Mouse (Mus musculus) heart, postnatal 0 days (tissue): ENCODE results near the gene Arid1a. TPM values are rescaled to one million over a fixed set of nuclear protein-coding genes. Genes with fewer than 3 reads are reported as not detected.

Experiments used
- ATAC-seq: fragments of 200-750 bp; cut with Nextera tagmentation; 2 replicates; pipeline ENCODE4 v1.8.0; 2017; ENCODE audit warnings: low read depth, moderate number of reproducible peaks, moderate library complexity; ENCODE audit not compliant: insufficient read depth
- DNase-seq: peaks from one replicate; pipeline ENCODE4 v3.0.0-alpha.2; 2016; ENCODE audit warnings: low spot score
- H3K27ac ChIP-seq: fragments of 300-500 bp; sonication (generic); 2 replicates; pipeline ENCODE4 v1.5.1; 2014; ENCODE audit warnings: low read depth, mild to moderate bottlenecking
- H3K27me3 ChIP-seq: fragments of 300-500 bp; sonication (generic); 2 replicates; pipeline ENCODE4 v1.6.1; 2014; ENCODE audit warnings: low read length, mixed read lengths; ENCODE audit not compliant: control insufficient read depth, insufficient read depth
- H3K36me3 ChIP-seq: fragments of 300-500 bp; sonication (generic); replicated peaks from 2 replicates; pipeline ENCODE4 v1.6.1; 2014; ENCODE audit warnings: low read length, mixed read lengths; ENCODE audit not compliant: control insufficient read depth, insufficient read depth
- H3K4me1 ChIP-seq: fragments of 300-500 bp; sonication (generic); 2 replicates; pipeline ENCODE4 v1.6.1; 2014; ENCODE audit warnings: antibody characterized with exemption; ENCODE audit not compliant: control insufficient read depth, insufficient read depth
- H3K4me2 ChIP-seq: fragments of 300-500 bp; sonication (generic); 2 replicates; pipeline ENCODE4 v1.6.1; 2014; ENCODE audit warnings: low read depth, mild to moderate bottlenecking, low read length, moderate library complexity
- H3K4me3 ChIP-seq: fragments of 300-500 bp; sonication (generic); 2 replicates; pipeline ENCODE4 v1.5.1; 2014; ENCODE audit warnings: low read depth, low read length
- H3K9ac ChIP-seq: fragments of 300-500 bp; sonication (generic); replicated peaks from 2 replicates; pipeline ENCODE4 v1.6.1; 2014; ENCODE audit warnings: low read depth, low read length, mixed read lengths
- H3K9me3 ChIP-seq: fragments of 300-500 bp; sonication (generic); replicated peaks from 2 replicates; pipeline ENCODE4 v1.6.1; 2016; ENCODE audit warnings: low read length; ENCODE audit not compliant: control insufficient read depth
- CTCF ChIP-seq: IDR thresholded peaks from 2 replicates; pipeline ENCODE4 v1.5.1; 2016; ENCODE audit warnings: antibody characterized with exemption, control low read depth, low read depth
- EP300 ChIP-seq: IDR thresholded peaks from 2 replicates; pipeline ENCODE4 v1.6.1; 2016; ENCODE audit warnings: antibody characterized with exemption, low read depth
- WGBS: fragments of 180-500 bp; shearing (Covaris S2); extraction: QIAGEN DNeasy Blood & Tissue Kit; methylation state at CpG from one replicate; pipeline ENCODE4 v1.1.7; 2014; 5-methylcytosine and 5-hydroxymethylcytosine counted together
- polyA plus RNA-seq: library from polyadenylated mRNA; unstranded; fragments of >200 nt; fragmentation: Nextera tagmentation; extraction: Ambion mirVana; gene quantifications from 2 replicates; pipeline ENCODE4 v1.2.1, GENCODE M21; 2015
- total RNA-seq: library from RNA; depleted of rRNA; stranded (reverse); fragments of >200 nt; gene quantifications from 2 replicates; pipeline ENCODE4 v1.2.3, GENCODE M21; 2014; ENCODE audit warnings: low replicate concordance

The Arid1a gene
- total and polyA plus RNA-seq, 2 experiments from 2014 or later = 9.7 to 27.9 TPM

- peak; percentile 86 for ATAC-seq
- peaks cover 22% of the 10 kb centered on the region for H3K4me1 ChIP-seq
These were observed 96.1 kb downstream of the Arid1a start for GRCm38 (mm10) chr4:133660193-133661155.

GRCm38 (mm10) chr4:133659497-133660192, 96.9 kb downstream of the Arid1a start:
- H3K4me2 ChIP-seq = peak overlapping the region; percentile 58
- H3K4me3 ChIP-seq = peak overlapping the region; percentile 34
- no peaks in the 10 kb centered on the region for H3K9me3 ChIP-seq
- ATAC-seq = peak; percentile 37; the same call in 1 of the 2 replicates
- peak overlapping the region; percentile 24 for H3K9ac ChIP-seq
- H3K4me1 ChIP-seq = peaks cover 22% of the 10 kb centered on the region
- DNase-seq = peak; percentile 43
- 16% methylated on average over 15 of the region's 15 CpGs for WGBS
- H3K36me3 ChIP-seq = peaks cover 8% of the 10 kb centered on the region
- H3K27ac ChIP-seq = peak overlapping the region; percentile 96
- H3K27me3 ChIP-seq = no peaks in the 10 kb centered on the region
- no peak for TF ChIP-seq CTCF
- 0 out of 2 replicates have a peak, but pooled peaks have one; percentile 13 for TF ChIP-seq EP300

More at GRCm38 (mm10) chr4:133660193-133661155, 96.1 kb downstream of the Arid1a start:
- TF ChIP-seq CTCF (no peak), EP300 (peak; percentile 22; the same call in 1 of the 2 replicates)
- WGBS = 8% methylated on average over 10 of the region's 10 CpGs
- peak overlapping the region; percentile 96 for H3K27ac ChIP-seq
- no peaks in the 10 kb centered on the region for H3K27me3 ChIP-seq
- peak overlapping the region; percentile 24 for H3K9ac ChIP-seq
- DNase-seq = peak; percentile 78
- H3K9me3 ChIP-seq = no peaks in the 10 kb centered on the region
- peaks cover 13% of the 10 kb centered on the region for H3K36me3 ChIP-seq
- peak overlapping the region; percentile 58 for H3K4me2 ChIP-seq
- H3K4me3 ChIP-seq = peak overlapping the region; percentile 34

- H3K4me3 ChIP-seq = no peak overlapping the region
- TF ChIP-seq CTCF (no peak), EP300 (no peak)
- WGBS = 76% methylated on average over 2 of the region's 2 CpGs
These were observed 97.8 kb downstream of the Arid1a start for GRCm38 (mm10) chr4:133658729-133659128.

GRCm38 (mm10) chr4:133657829-133658458, 98.6 kb downstream of the Arid1a start:
- ATAC-seq (no peak), DNase-seq (no peak)
- no peak for TF ChIP-seq CTCF
- TF ChIP-seq EP300 = no peak
- Histone ChIP-seq H3K27me3 (no peaks in the 10 kb centered on the region), H3K9me3 (no peaks in the 10 kb centered on the region), H3K4me1 (peaks cover 22% of the 10 kb centered on the region), H3K4me3 (no peak overlapping the region), H3K36me3 (peaks cover 8% of the 10 kb centered on the region), H3K27ac (no peak overlapping the region), H3K4me2 (no peak overlapping the region), H3K9ac (no peak overlapping the region)
- 53% methylated on average over 5 of the region's 5 CpGs for WGBS

More at GRCm38 (mm10) chr4:133658729-133659128, 97.8 kb downstream of the Arid1a start:
- DNase-seq (no peak), ATAC-seq (no peak)
- H3K4me1 ChIP-seq = peaks cover 22% of the 10 kb centered on the region
- H3K9ac ChIP-seq = no peak overlapping the region
- H3K4me2 ChIP-seq = no peak overlapping the region
- peaks cover 8% of the 10 kb centered on the region for H3K36me3 ChIP-seq
- H3K27me3 ChIP-seq = no peaks in the 10 kb centered on the region
- peak overlapping the region; percentile 96 for H3K27ac ChIP-seq
- no peaks in the 10 kb centered on the region for H3K9me3 ChIP-seq

- TF ChIP-seq EP300 (no peak), CTCF (no peak)
- 29% methylated on average over 4 of the region's 4 CpGs for WGBS
- Histone ChIP-seq H3K4me3 (no peak overlapping the region), H3K4me1 (peaks cover 22% of the 10 kb centered on the region), H3K36me3 (peaks cover 2% of the 10 kb centered on the region), H3K27ac (no peak overlapping the region), H3K9ac (no peak overlapping the region), H3K9me3 (no peaks in the 10 kb centered on the region), H3K4me2 (no peak overlapping the region), H3K27me3 (no peaks in the 10 kb centered on the region)
- no peak for DNase-seq
- no peak for ATAC-seq
These were observed 99.6 kb downstream of the Arid1a start for GRCm38 (mm10) chr4:133656997-133657396.
